Mouse (Mus musculus): ENCODE measurements around the gene Rpl27a.

Gene Rpl27a

DNA sequence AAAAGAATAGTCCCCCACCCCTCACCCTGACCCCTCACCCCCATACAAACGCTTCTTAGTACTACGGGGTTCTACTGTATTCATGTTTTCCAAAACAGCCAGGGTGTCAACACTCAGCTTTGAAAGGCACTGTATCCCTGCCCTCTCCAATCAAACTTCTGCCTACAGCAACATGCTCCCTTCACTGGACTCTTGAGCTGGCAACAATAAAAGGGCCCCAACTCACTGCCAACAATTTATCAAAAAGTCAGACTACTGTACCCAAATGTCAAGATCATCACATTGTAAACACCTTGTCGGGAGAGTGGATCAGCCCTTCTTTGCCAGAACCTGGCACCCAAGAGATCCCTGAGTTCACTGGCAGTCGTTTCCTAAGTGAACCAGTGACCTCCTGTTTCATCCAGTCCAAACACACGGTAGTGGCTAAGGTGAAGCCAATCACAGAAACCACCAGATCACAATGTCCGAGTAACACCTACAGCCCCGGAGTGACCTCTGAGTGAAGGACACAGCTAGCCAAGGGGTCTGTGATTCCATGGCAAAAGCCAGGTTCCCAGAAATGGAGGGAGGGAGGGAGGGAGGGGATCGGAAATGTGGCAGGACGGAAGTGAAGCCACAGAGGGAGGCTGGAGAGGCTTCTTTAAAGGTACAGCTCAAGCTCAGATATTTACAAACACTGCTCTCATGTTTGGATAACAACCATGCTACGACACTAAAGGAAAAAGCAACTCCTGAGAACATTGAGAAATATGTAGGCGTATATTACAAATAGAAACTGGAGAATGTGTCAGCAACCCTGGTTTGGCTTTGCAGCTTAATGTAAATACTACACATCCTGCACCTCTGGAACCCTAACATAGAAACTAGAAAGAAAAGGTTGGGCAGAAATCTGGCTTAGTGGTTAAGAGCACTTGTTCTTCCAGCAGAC lies 48.2 kb downstream of the Rpl27a start:
- no peak for DNase-seq

- DNase-seq, result no peak
Measured at GRCm38 (mm10) chr7:109568391-109568892, 49.5 kb downstream of the Rpl27a start.

All from right cerebral cortex, postnatal 4 days (tissue).